Mouse (Mus musculus): ENCODE results near the gene Zfp503.

GRCm38 (mm10) chr14:22019252-22019948 lies 30.0 kb upstream of the Zfp503 start, which contains the start of gene Lrmda:
- no peak for TF ChIP-seq CTCF (IDR thresholded peaks at IDR 0.05; ENCODE audit: insufficient read depth, low read depth, low read length)
- TF ChIP-seq POLR2A (IDR thresholded peaks at IDR 0.05; ENCODE audit: insufficient read depth, low read depth, low read length) = no peak

Measured in olfactory bulb, adult 2 months (tissue).